ENCODE assay signal across 8 mouse cellular contexts in genomic region chr4:48634058-48634457, GRCm38 (mm10). TPM values are rescaled to one million over a fixed set of nuclear protein-coding genes. Genes with fewer than 3 reads are reported as not detected.
DNase-seq lines count a peak whose midpoint lies in the region; ATAC-seq and TF ChIP-seq lines count a peak whose summit lies in the region.

No protein-coding gene starts in this region.

- H3K27ac ChIP-seq in liver, embryonic 12.5 days, result no peak overlapping the region
- H3K27ac ChIP-seq in hindbrain, embryonic 15.5 days (replicated peaks), result no peak overlapping the region
- H3K27ac ChIP-seq in midbrain, postnatal 0 days (ENCODE audit: low read depth, low read length), result no peak overlapping the region

- ATAC-seq in liver, embryonic 12.5 days, result no peak
- ATAC-seq in hindbrain, embryonic 15.5 days (ENCODE audit: low FRiP score, low read depth), result peak; percentile 9; the same call in 1 of the 2 replicates
- no peak for ATAC-seq in midbrain, postnatal 0 days (ENCODE audit: low FRiP score)

- 69% methylated on average over 2 of the region's 2 CpGs for WGBS in liver, embryonic 12.5 days (ENCODE audit: insufficient replicate concordance)
- WGBS in hindbrain, embryonic 15.5 days, result 83% methylated on average over 2 of the region's 2 CpGs
- WGBS in midbrain, postnatal 0 days, result 81% methylated on average over 2 of the region's 2 CpGs

- H3K4me1 ChIP-seq in liver, embryonic 12.5 days, result no peaks in the 10 kb centered on the region
- no peaks in the 10 kb centered on the region for H3K4me1 ChIP-seq in hindbrain, embryonic 15.5 days (replicated peaks)
- no peaks in the 10 kb centered on the region; the same call in 1 of the 2 replicates for H3K4me1 ChIP-seq in midbrain, postnatal 0 days (ENCODE audit: insufficient read depth, low read length)

- DNase-seq in liver, result peak; percentile 21
- no peak for DNase-seq in brain, embryonic 14.5 days (ENCODE audit: low read depth)
- peak; percentile 23 for DNase-seq in midbrain, postnatal 0 days (ENCODE audit: low spot score)
- DNase-seq in yolk sac, embryonic 10.5 days (ENCODE audit: low spot score), result no peak
- DNase-seq in layer of hippocampus, adult 11-12 months (ENCODE audit: low spot score), result no peak
- DNase-seq in frontal cortex, postnatal 10 days (ENCODE audit: low spot score in 2 of 2), result no peak

- TF ChIP-seq CTCF in brain, embryonic 14.5 days (IDR thresholded peaks at IDR 0.05; ENCODE audit: borderline replicate concordance, extremely low read depth, insufficient read depth, insufficient read length), result peak; percentile 52; the same call in 1 of the 2 replicates
- peak; percentile 67 for TF ChIP-seq CTCF in midbrain, postnatal 0 days (IDR thresholded peaks at IDR 0.05)

- H3K4me3 ChIP-seq in liver, embryonic 12.5 days, result no peak overlapping the region
- H3K4me3 ChIP-seq in hindbrain, embryonic 15.5 days, result no peak overlapping the region
- H3K4me3 ChIP-seq in midbrain, postnatal 0 days (ENCODE audit: low read depth, low read length), result no peak overlapping the region

- no peaks in the 10 kb centered on the region; the same call in 1 of the 2 replicates for H3K36me3 ChIP-seq in liver, embryonic 12.5 days
- H3K36me3 ChIP-seq in hindbrain, embryonic 15.5 days, result peaks cover 17% of the 10 kb centered on the region
- peaks cover 14% of the 10 kb centered on the region for H3K36me3 ChIP-seq in midbrain, postnatal 0 days (ENCODE audit: insufficient read depth, low read length)

- H3K27me3 ChIP-seq in liver, embryonic 12.5 days (replicated peaks), result no peaks in the 10 kb centered on the region
- H3K27me3 ChIP-seq in hindbrain, embryonic 15.5 days, result no peaks in the 10 kb centered on the region
- H3K27me3 ChIP-seq in midbrain, postnatal 0 days (ENCODE audit: insufficient read depth, low read length), result no peaks in the 10 kb centered on the region

- no peak overlapping the region for H3K9ac ChIP-seq in liver, embryonic 12.5 days
- H3K9ac ChIP-seq in hindbrain, embryonic 15.5 days, result no peak overlapping the region
- H3K9ac ChIP-seq in midbrain, postnatal 0 days (replicated peaks; ENCODE audit: low read length, poor library complexity, severe bottlenecking), result no peak overlapping the region

- H3K9me3 ChIP-seq in liver, embryonic 12.5 days (replicated peaks), result no peaks in the 10 kb centered on the region
- no peaks in the 10 kb centered on the region for H3K9me3 ChIP-seq in hindbrain, embryonic 15.5 days
- no peaks in the 10 kb centered on the region for H3K9me3 ChIP-seq in midbrain, postnatal 0 days (ENCODE audit: low read length)

- no peak for TF ChIP-seq POLR2A in brain, embryonic 14.5 days (IDR thresholded peaks at IDR 0.05; ENCODE audit: borderline replicate concordance, extremely low read depth, insufficient read depth, insufficient read length, poor library complexity, severe bottlenecking)

- H3K4me2 ChIP-seq in liver, embryonic 12.5 days, result no peak overlapping the region
- no peak overlapping the region for H3K4me2 ChIP-seq in hindbrain, embryonic 15.5 days
- H3K4me2 ChIP-seq in midbrain, postnatal 0 days (ENCODE audit: low read depth, low read length, poor library complexity, severe bottlenecking), result no peak overlapping the region

RNA-seq across cellular contexts. Expression of gene Cavin4, which starts 29.3 kb away (rescaled TPM):
- polyA plus RNA-seq in liver, embryonic 12.5 days (2016; fragmentation: Nextera tagmentation; extraction: Ambion mirVana), result 0.06 and 0.15 TPM in 2 replicates
- polyA plus RNA-seq in brain, embryonic 14.5 days (2012; rRNA removed), result 2.3 and 3.4 TPM in 2 replicates
- polyA plus RNA-seq in hindbrain, embryonic 15.5 days (2015; fragmentation: Nextera tagmentation; extraction: Ambion mirVana), result 1.00 and 1.5 TPM in 2 replicates
- total RNA-seq in midbrain, postnatal 0 days (2014; rRNA removed), result 0.76 and 1.4 TPM in 2 replicates
- 0.79 and 1.0 TPM in 2 replicates for polyA plus RNA-seq in midbrain, postnatal 0 days (2015; fragmentation: Nextera tagmentation; extraction: Ambion mirVana)

RNA-seq across cellular contexts. Expression of gene Tmeff1, which starts 49.1 kb away (rescaled TPM):
- polyA plus RNA-seq in liver, embryonic 12.5 days (2016; fragmentation: Nextera tagmentation; extraction: Ambion mirVana), result 10.5 and 10.9 TPM in 2 replicates
- 297 and 335 TPM in 2 replicates for polyA plus RNA-seq in brain, embryonic 14.5 days (2012; rRNA removed)
- polyA plus RNA-seq in hindbrain, embryonic 15.5 days (2015; fragmentation: Nextera tagmentation; extraction: Ambion mirVana), result 272 and 273 TPM in 2 replicates
- total RNA-seq in midbrain, postnatal 0 days (2014; rRNA removed), result 320 and 385 TPM in 2 replicates
- 217 and 228 TPM in 2 replicates for polyA plus RNA-seq in midbrain, postnatal 0 days (2015; fragmentation: Nextera tagmentation; extraction: Ambion mirVana)

Comparison
In these comparisons a context has a peak if more than half of its experiments do, and no peak if none do; other contexts are left out.
1. DNase-seq: peak in liver (single experiment) and midbrain, postnatal 0 days (single experiment); none in brain, embryonic 14.5 days (single experiment), yolk sac, embryonic 10.5 days (single experiment), layer of hippocampus, adult 11-12 months (single experiment) and frontal cortex, postnatal 10 days (0 of 2).
2. RNA of gene Tmeff1, which starts 49.1 kb away (polyA plus RNA-seq): 297 to 335 TPM in brain, embryonic 14.5 days, 272 to 273 TPM in hindbrain, embryonic 15.5 days and 217 to 228 TPM in midbrain, postnatal 0 days; 10.5 to 10.9 TPM in liver, embryonic 12.5 days; every median in the first group is over 10 times any median in the second.